Mouse (Mus musculus) adrenal gland, postnatal 14 days (tissue): ENCODE data around the gene Fnbp1l. TPM values are rescaled to one million over a fixed set of nuclear protein-coding genes. Genes with fewer than 3 reads are reported as not detected.

Experiments
- DNase-seq: peaks from one replicate; pipeline ENCODE4 v3.0.0; 2021; ENCODE audit warnings: mixed read lengths
- long read RNA-seq, 2 experiments: library from polyadenylated mRNA; stranded (forward); transcript quantifications; one replicate each; pipeline ENCODE4 v2.0.0; 2021
- total RNA-seq: library from RNA; stranded (reverse); gene quantifications from 2 replicates; pipeline ENCODE4 v1.2.3, GENCODE M21; 2021

The Fnbp1l gene
- total RNA-seq, result 28.9 and 32.2 TPM in 2 replicates
- long read RNA-seq, experiment 1, partial matches to known transcripts, result 0 of 2 reads
- long read RNA-seq, experiment 1, other reads (novel, unspliced or antisense), result 2 of 2 reads
- long read RNA-seq, experiment 2, partial matches to known transcripts, result 0 of 2 reads
- long read RNA-seq, experiment 2, other reads (novel, unspliced or antisense), result 2 of 2 reads

GRCm38 (mm10) chr3:122618991-122619930 lies at the start of gene Fnbp1l:
TSS of gene Fnbp1l (minus strand) at chr3:122619715.
- DNase-seq, result peak; percentile 89

GRCm38 (mm10) chr3:122660795-122661194 lies 41.3 kb upstream of the Fnbp1l start:
- no peak for DNase-seq

- no peak for DNase-seq
Observed at GRCm38 (mm10) chr3:122659261-122659917, 39.9 kb upstream of the Fnbp1l start.

DNA sequence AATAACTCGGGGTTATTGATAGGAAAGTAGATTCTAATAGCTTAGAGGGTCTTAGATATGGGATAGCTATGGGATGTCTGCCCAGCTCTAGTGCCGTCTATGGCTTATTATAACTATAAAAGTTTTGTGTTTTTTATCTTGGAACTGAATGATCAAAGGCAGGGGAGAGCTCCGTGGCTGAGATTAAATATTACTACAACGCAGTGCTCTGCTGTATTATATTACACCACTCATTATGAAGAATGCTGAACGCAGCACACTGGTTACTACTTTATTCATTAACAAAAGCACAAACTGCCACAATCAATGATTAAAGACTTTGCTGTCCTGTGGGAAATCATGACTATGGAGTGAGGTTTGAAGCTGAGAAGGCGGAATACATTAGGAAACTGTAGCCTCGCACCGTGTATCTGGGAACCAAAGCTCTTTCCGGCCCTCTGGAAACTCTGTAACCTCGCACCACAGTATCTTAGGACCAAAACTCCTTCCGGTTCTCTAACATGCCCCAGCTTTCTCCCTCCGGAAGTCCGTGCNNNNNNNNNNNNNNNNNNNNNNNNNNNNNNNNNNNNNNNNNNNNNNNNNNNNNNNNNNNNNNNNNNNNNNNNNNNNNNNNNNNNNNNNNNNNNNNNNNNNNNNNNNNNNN lies 27.8 kb upstream of the Fnbp1l start:
- DNase-seq, result no peak

GRCm38 (mm10) chr3:122640286-122640685 lies 20.8 kb upstream of the Fnbp1l start:
- DNase-seq, result no peak

DNA sequence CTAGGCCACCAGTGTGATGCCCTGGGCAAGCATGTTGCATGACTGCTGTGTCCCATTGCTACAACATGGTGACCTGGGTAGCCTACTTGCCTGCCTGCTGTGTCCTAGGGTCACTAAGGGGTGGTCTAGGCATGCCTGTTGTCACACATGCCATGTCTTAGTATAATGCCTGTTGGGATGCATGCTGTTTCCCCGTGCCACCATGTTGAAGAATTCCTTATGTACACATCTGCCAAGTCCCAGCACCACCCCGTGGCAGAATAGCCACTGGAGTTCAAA lies 19.6 kb upstream of the Fnbp1l start:
- DNase-seq, result no peak

DNA sequence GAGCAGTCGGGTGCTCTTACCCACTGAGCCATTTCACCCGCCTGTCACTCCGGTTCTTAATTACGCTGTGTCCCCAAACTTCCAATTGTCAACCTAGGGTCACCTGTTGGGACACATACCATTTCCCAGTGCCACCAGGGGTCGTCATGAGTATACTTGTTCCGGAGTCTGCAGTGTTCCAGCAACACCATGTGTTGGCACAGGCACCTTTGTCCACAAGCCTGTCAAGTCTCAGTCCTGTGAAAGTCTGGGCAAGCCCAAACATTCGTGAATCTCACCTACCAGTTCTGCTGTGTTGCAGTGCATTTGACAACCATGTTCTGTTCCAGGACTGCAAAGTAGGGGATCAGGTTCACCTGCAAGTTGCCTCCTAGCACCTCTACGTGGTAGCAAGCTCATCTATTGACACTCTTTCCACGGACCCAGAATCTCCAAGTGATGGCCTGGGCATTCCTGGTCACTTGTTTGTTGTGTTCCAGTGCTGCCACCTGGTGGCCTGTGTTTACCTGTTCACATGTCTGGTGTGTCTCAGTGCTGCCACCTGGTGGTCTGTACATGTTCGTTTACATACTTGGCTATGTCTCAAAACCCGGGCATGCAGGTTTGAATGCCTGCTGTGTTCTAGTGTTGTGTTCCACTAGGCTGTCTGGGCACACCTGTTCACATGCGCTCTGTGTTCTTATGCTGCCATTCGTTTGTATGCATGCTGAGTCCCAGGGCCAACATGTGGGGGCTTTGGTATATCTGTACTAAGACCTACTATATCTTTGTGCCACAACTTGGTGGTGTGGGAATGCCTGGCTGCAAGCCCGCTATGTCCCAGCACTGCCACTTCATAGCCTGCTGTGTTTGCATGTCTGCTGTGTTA lies 19.0 kb upstream of the Fnbp1l start:
- peak; percentile 96 for DNase-seq

GRCm38 (mm10) chr3:122637280-122637679 lies 17.8 kb upstream of the Fnbp1l start:
- DNase-seq, result no peak

GRCm38 (mm10) chr3:122635246-122635645 lies 15.7 kb upstream of the Fnbp1l start:
- DNase-seq, result peak; percentile 27

- DNase-seq, result peak; percentile 21
Observed at GRCm38 (mm10) chr3:122629580-122629979, 10.1 kb upstream of the Fnbp1l start.

GRCm38 (mm10) chr3:122628956-122629355 lies 9.4 kb upstream of the Fnbp1l start:
- DNase-seq, result no peak

DNA sequence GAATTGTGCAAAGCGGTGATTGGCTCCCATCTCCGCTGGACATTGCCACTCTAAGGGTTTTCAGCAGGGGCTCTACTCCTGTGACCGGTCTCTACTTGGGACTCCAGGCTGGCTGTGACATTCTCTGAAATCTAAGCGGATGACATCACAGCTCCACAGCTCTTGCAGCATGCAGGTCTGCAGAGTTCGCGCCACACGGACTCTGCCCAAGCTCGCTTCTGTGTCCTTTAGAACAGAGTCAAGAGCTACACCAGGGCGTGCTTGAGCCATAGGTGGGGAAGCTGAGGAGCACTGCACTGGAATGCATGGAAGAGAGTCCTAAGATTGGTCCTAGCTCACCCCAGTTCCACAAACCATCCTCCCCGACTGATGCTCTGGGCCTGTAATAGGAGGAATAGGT lies 9.0 kb upstream of the Fnbp1l start:
- DNase-seq, result no peak

DNA sequence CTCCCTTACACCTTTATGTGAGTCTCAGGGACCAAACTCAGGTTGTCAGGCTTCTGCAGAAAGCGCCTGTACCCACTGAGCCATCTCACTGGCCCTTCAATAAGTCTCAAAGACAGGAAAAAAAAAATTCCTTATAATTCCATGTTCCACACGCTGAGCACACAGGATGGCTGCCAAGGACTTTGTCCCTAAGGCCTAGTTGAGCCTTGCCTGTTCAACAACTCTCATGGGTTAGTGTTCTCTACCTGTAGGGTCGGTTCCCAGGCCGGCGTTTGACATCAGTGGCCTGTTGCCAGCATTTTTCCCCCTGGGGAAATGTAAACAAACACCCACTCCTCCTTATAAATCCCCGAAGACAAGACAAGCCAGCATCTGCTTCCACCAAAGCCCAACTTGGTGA lies 8.3 kb upstream of the Fnbp1l start:
- DNase-seq, result no peak

- peak; percentile 63 for DNase-seq
Observed at GRCm38 (mm10) chr3:122624591-122624990, 5.1 kb upstream of the Fnbp1l start.

DNA sequence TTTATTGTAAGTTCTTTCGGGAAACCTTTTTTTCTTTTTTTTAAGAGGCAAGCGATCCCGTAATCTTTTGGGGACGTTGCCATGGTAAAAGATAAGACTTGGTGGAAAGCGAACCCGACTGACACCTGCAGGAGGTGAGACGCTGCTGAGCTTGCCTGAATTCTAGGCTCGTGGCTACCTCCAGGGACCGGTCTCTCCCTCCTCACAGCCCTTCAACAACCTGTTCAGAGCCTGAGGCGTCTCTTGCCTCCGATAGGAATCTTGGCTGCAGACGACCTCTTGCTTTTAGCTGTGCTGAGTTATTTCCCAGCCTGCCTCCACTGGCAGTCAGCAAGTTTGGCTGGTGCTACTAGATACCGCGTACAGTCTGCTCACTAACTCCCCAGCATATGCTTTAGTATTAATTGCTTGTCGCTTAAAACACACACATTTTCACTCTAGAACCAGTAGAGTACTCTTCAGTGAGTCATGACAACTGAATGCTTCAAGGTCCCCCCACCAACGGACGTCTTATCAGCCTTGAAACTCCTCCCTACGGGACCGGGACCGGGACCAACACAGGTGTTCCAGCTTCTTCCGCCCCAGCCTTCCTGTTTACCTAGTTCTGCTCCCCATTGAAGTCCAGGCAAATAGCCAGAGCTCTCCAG lies 893 bp upstream of the Fnbp1l start:
- DNase-seq, result peak; percentile 65

GRCm38 (mm10) chr3:122619931-122620284 lies 393 bp upstream of the Fnbp1l start:
- DNase-seq, result no peak

GRCm38 (mm10) chr3:122618402-122618801 lies 1.1 kb downstream of the Fnbp1l start:
- DNase-seq, result peak; percentile 21

DNA sequence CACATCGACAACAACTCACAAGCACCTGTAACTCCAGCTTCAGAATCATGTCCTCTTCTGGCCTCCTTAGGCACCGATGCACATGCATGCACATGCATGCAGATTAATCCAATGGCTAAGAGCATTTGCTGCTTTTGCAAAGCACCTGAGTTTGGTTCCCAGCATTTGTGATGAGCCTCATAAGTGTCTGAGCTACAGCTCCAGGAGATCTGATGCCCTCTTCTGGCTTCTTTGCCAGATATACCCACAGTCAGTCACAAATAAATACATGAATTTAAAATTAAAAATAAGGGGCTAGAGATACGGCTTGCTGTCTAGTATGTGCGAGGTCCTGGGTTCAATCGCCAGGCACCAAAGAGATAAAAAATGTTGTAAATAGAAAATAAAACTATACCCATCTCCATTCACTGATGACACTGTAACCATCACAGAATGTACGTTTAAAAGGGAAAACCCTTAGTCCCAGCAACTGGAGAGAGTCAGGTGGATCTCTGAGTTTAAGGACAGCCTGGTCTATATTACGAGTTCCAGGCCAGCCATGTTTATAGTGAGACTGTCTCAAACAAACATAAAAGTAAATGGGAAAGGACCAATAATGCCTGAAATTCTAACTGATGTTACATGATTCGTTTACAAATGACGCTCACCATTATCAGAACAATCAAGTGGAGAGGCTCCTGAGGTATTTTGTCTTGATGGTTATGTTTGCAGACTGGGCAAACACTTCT lies 1.7 kb downstream of the Fnbp1l start:
- DNase-seq, result no peak

GRCm38 (mm10) chr3:122612537-122612936 lies 7.0 kb downstream of the Fnbp1l start:
- DNase-seq, result no peak

GRCm38 (mm10) chr3:122611761-122612160 lies 7.8 kb downstream of the Fnbp1l start:
- no peak for DNase-seq
